Mouse (Mus musculus): ENCODE data around the gene Dnaja3.

DNA sequence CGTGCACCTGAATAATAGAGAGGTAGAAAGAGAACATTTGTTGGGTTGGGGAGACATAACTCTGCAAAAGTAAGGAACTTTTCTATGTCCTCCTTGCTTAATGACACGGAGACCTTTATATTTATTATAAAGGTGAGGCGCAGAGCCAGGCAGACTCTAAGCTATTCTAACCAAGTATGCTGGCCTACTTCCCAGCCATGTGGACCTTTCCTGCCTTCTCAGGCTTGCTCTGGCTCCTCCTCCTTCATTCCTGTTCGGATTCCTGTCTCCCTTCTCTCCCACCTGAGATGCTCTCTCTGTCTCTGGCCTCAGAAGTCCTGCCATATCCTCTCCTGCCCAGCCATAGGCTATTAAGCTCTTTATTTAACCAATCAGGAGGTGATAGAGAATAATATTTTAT is 85.5 kb downstream of the Dnaja3 start:
- TF ChIP-seq CTCF (IDR thresholded peaks at IDR 0.05; ENCODE audit: control insufficient read depth, insufficient read depth, insufficient read length) (no peak), CEBPB (IDR thresholded peaks at IDR 0.05; ENCODE audit: low read depth) (no peak), MYOG (IDR thresholded peaks at IDR 0.05; ENCODE audit: control insufficient read depth, extremely low read depth, insufficient read length) (no peak)

Data from C2C12 (cell line).